Mouse (Mus musculus) midbrain, embryonic 10.5 days (tissue): ENCODE data around the gene Defb47. TPM values are rescaled to one million over a fixed set of nuclear protein-coding genes. Genes with fewer than 3 reads are reported as not detected.

Source experiments
- DNase-seq: peaks from one replicate; pipeline ENCODE4 v3.0.0-alpha.2; 2017; ENCODE audit warnings: low spot score
- H3K27ac ChIP-seq: fragments of 300-500 bp; sonication (generic); replicated peaks from 2 replicates; pipeline ENCODE4 v1.5.1; 2016; ENCODE audit warnings: mild to moderate bottlenecking
- H3K27me3 ChIP-seq: fragments of 300-500 bp; sonication (generic); 2 replicates; pipeline ENCODE4 v1.6.1; 2016; ENCODE audit warnings: low read depth, mild to moderate bottlenecking; ENCODE audit not compliant: poor library complexity, severe bottlenecking
- H3K36me3 ChIP-seq: fragments of 300-500 bp; sonication (generic); 2 replicates; pipeline ENCODE4 v1.6.1; 2016; ENCODE audit warnings: mild to moderate bottlenecking, moderate library complexity
- H3K4me1 ChIP-seq: fragments of 300-500 bp; sonication (generic); 2 replicates; pipeline ENCODE4 v1.6.1; 2016
- H3K4me3 ChIP-seq: fragments of 300-500 bp; sonication (generic); 2 replicates; pipeline ENCODE4 v1.5.1; 2016; ENCODE audit warnings: mild to moderate bottlenecking, moderate library complexity
- H3K9me3 ChIP-seq: fragments of 300-500 bp; sonication (generic); replicated peaks from 2 replicates; pipeline ENCODE4 v1.6.1; 2016; ENCODE audit warnings: mild to moderate bottlenecking
- WGBS: fragments of 180-500 bp; shearing (Covaris S2); methylation state at CpG from one replicate; pipeline ENCODE4 v1.1.7; 2016; 5-methylcytosine and 5-hydroxymethylcytosine counted together
- polyA plus RNA-seq: library from polyadenylated mRNA; unstranded; fragments of >200 nt; fragmentation: Nextera tagmentation; extraction: Ambion mirVana; gene quantifications from 2 replicates; pipeline ENCODE4 v1.2.1, GENCODE M21; 2016

Gene Defb47
- polyA plus RNA-seq, result not detected in 2 replicates

DNA sequence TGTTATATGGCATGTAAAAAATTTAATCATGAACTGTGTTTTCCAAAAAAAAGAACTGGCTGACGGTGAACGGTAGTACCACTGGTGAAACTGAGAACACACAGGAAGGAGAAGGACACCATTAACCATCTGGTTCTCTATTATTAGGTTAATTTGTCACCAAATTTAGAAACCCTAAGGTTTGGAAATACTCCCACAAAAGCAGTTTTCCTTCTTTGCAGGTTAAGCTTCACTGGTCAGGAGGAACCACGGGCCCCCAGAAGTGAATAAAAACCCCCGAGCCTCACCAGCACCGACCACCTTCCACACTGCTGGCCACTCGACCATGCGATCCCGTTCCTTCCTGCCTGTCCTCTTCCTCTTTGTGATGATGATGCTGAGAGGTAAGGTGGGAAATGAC is at the start of gene Defb47:
Gene Defb47, plus strand, starts transcription at position 301 of the 400 bp plus-strand sequence.
- H3K9me3 ChIP-seq, result no peaks in the 10 kb centered on the region
- no peaks in the 10 kb centered on the region for H3K36me3 ChIP-seq
- DNase-seq, result no peak
- no peak within 1 kb of the TSS for H3K27ac ChIP-seq
- H3K27me3 ChIP-seq, result no peaks in the 10 kb centered on the region
- no peak within 1 kb of the TSS for H3K4me3 ChIP-seq
- H3K4me1 ChIP-seq, result 0 out of 2 replicates have a peak, but pooled peaks cover 3% of the 10 kb centered on the region
- 85% methylated on average over 8 of the region's 8 CpGs for WGBS

DNA sequence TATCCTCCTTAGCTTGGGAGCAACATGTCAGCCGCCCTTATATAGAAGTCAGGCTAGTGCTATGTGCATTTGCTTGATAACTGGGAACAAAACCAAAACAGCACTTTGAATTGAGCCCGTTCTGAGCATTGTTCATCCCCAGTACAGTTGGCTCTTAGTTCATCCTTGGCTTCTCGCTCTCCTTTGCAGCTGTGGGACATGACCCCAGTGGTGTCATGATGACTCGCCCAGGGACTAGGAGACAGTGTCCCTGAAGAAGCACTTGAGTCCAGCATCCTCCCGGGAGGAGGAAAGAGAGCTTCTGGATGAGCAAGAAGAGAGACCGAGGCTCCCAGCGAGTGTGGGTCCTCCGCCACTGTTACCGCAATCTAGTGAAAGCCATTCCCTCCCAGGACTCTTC is 41.8 kb upstream of the Defb47 start:
- no peak overlapping the region for H3K4me3 ChIP-seq
- no peak overlapping the region for H3K27ac ChIP-seq
- H3K4me1 ChIP-seq, result no peaks in the 10 kb centered on the region
- H3K9me3 ChIP-seq, result no peaks in the 10 kb centered on the region
- H3K36me3 ChIP-seq, result peaks cover 85% of the 10 kb centered on the region
- no peaks in the 10 kb centered on the region for H3K27me3 ChIP-seq
- 90% methylated on average over 9 of the region's 9 CpGs for WGBS
- DNase-seq, result no peak

DNA sequence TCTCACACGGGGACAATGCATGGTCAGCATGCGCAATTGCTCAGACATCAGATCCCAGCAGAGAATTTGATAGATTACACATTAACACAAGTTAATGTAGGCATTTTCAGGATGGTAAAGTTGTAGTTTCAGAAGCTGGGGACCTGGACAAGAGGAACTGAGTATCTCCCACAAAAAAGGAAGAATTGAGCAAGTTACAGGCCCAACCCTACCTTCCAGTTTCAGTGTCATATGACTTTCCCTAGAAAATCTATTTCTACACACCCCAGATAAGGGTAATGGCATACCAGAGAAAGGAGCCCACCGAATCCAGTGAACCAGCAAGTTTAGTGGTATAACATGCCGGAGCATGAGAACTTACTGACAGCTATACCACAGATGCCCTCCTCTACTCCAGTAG is 34.2 kb upstream of the Defb47 start:
- Histone ChIP-seq H3K27ac (no peak overlapping the region), H3K4me3 (no peak overlapping the region), H3K9me3 (no peaks in the 10 kb centered on the region), H3K4me1 (peaks cover 14% of the 10 kb centered on the region), H3K36me3 (peaks cover 20% of the 10 kb centered on the region), H3K27me3 (no peaks in the 10 kb centered on the region)
- no peak for DNase-seq
- WGBS, result 90% methylated on average over 4 of the region's 4 CpGs

DNA sequence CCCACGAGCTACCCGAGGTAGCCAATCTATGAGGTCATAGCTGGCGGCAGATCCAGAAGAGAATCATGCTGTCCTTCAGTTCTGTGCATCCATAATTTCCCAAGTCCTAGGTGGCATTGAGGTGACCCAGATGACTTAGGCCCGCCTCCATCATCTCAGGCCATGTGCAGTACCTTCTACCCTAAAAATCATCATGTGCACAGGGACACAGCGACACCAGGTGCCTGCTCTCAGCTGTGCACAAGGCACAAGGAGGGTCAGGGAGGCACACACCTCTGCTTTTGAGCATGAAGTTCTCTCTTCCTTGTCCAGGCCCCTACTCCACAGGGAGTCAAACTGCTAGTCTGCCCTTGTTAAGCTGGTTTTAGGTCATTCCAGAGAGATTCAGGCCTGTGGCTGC is 32.5 kb upstream of the Defb47 start:
- WGBS, result 84% methylated on average over 5 of the region's 5 CpGs
- Histone ChIP-seq H3K9me3 (no peaks in the 10 kb centered on the region), H3K4me3 (peak overlapping the region; percentile 50), H3K4me1 (peaks cover 14% of the 10 kb centered on the region), H3K27ac (no peak overlapping the region; the same call in 1 of the 2 replicates), H3K36me3 (peaks cover 8% of the 10 kb centered on the region; the same call in 1 of the 2 replicates), H3K27me3 (no peaks in the 10 kb centered on the region)
- DNase-seq, result no peak

DNA sequence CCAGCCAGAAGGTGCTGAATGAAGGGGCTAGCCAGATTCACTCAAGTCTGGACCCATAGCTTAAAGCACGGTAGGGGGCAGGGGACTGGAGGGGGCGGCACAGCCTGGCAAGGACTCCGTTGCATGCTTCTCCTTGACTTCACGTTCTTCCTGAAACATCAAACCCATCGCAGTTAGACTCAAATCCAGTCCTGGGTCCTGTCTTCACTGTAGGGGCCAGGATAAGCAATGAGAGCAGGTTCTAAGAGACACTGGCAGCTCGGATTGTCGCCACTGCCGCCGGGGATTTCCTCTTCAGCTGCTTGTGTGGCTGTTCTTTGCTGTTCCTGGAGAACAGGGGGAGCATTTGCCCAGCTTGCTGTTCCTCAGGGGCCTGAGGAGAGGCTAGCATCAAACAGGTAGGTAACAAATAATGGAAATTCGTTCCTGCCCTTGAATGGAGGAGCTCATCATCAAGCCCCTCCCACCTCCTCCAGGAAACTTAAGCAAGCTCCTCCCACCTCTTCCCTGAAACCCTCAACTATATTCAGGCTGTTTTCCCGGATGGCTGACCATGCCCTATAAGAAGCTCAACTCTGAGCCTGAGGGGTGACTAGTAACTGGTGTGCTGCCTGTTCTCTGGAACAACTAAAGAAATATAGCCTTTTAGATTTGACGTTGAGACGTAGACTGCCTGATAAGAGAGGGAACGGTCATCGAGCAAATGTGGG is 31.9 kb upstream of the Defb47 start:
- DNase-seq, result no peak
- Histone ChIP-seq H3K27ac (peak overlapping the region; percentile 67), H3K27me3 (no peaks in the 10 kb centered on the region), H3K36me3 (peaks cover 6% of the 10 kb centered on the region; the same call in 1 of the 2 replicates), H3K4me3 (peak overlapping the region; percentile 50), H3K9me3 (no peaks in the 10 kb centered on the region), H3K4me1 (peaks cover 14% of the 10 kb centered on the region)
- WGBS, result 25% methylated on average over 15 of the region's 15 CpGs

DNA sequence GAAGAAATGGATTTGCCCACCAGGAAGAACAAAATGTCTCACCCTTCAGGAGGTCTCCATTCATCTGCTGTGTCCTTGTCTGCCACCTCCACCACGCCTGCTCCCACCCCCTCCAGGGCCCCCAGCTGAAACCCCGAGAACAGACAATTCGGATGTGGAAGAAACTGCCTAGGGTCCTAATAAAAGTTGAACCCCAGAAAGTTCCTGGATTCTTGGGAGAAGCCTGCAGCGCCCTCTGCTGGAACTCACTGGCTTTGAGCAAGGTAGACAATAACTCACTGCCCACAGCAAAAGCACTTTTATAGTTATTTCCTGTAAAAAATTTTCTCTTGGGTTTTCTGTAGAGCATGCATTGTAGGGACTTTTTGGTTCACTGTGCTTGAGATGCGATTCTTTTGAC is 22.8 kb upstream of the Defb47 start:
- Histone ChIP-seq H3K4me1 (peaks cover 5% of the 10 kb centered on the region), H3K36me3 (no peaks in the 10 kb centered on the region), H3K9me3 (no peaks in the 10 kb centered on the region), H3K27me3 (no peaks in the 10 kb centered on the region), H3K4me3 (peak overlapping the region; percentile 18; the same call in 1 of the 2 replicates), H3K27ac (no peak overlapping the region)
- 17% methylated on average over 5 of the region's 5 CpGs for WGBS
- peak; percentile 68 for DNase-seq

DNA sequence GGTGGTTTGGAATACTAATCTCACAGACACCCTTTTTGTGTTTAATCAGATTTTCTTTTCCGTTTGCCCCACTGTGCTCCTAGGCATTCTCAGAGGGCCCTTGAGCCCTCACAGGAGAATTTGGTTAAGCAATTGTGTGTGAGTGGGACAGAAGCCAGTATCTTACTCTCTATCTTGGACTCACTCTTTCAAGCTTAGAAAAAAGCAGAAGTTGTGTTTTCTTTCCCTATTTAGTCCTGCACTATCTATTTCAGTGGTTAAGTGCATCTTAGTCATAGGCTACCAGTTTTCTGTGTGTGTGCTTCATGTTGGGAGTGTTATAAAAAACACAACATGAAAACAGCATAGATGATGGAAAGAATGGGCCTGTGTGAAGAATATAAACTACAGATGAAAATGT is 18.1 kb upstream of the Defb47 start:
- H3K27ac ChIP-seq, result no peak overlapping the region
- H3K36me3 ChIP-seq, result no peaks in the 10 kb centered on the region
- no peaks in the 10 kb centered on the region for H3K27me3 ChIP-seq
- H3K4me1 ChIP-seq, result peaks cover 2% of the 10 kb centered on the region
- WGBS, result 65% methylated on average over 1 of the region's 1 CpGs
- DNase-seq, result no peak
- H3K9me3 ChIP-seq, result no peaks in the 10 kb centered on the region
- H3K4me3 ChIP-seq, result no peak overlapping the region

DNA sequence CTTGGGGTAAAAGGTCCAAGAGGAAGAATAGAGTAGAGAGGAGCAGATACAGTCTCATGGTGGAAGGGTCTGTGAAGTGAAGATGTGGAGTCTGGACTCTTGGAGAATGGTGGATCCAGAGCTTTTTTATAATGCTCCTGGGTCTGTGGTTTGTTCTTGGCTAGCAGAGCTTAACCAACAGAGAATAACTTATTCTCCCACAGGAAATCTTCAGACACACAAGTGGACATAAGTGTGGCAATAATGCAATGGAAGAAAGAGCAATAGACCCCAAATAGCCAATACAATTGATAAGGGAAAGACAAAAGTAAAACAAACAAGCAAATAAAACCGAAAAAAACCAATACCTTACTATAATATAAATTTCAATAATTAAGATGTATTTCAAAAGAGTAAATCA is 13.5 kb upstream of the Defb47 start, which contains the start of gene Defb48:
Gene Defb48, minus strand, starts transcription at position 101 of the 400 bp plus-strand sequence.
- Histone ChIP-seq H3K36me3 (no peaks in the 10 kb centered on the region), H3K27ac (no peak within 1 kb of the TSS), H3K4me1 (no peaks in the 10 kb centered on the region), H3K27me3 (no peaks in the 10 kb centered on the region), H3K9me3 (no peaks in the 10 kb centered on the region), H3K4me3 (no peak within 1 kb of the TSS)
- no peak for DNase-seq
- 78% methylated on average over 1 of the region's 1 CpGs for WGBS

DNA sequence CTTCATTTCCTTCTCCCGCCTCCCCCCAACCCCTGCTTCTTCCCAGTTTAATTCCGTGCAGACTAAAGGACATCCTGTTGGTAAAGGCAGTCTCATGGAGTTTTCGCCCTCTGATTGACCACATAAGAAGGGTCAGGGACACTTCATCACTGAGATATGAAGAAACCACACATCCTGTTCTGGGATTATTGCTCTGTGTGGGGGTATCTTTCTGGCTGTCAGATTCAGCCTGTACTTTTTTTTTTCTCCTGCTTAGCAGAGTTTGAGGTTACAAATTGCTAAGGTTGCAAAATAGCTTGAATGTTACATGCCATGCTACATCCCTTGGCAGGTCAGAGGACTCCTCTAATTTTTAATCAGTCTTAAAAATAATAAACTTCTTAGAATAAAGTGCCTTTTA is 6.6 kb upstream of the Defb47 start:
- WGBS, result 77% methylated on average over 3 of the region's 3 CpGs
- H3K4me1 ChIP-seq, result 0 out of 2 replicates have a peak, but pooled peaks cover 3% of the 10 kb centered on the region
- no peaks in the 10 kb centered on the region for H3K27me3 ChIP-seq
- H3K9me3 ChIP-seq, result no peaks in the 10 kb centered on the region
- H3K27ac ChIP-seq, result no peak overlapping the region
- no peak overlapping the region for H3K4me3 ChIP-seq
- no peaks in the 10 kb centered on the region for H3K36me3 ChIP-seq
- no peak for DNase-seq

DNA sequence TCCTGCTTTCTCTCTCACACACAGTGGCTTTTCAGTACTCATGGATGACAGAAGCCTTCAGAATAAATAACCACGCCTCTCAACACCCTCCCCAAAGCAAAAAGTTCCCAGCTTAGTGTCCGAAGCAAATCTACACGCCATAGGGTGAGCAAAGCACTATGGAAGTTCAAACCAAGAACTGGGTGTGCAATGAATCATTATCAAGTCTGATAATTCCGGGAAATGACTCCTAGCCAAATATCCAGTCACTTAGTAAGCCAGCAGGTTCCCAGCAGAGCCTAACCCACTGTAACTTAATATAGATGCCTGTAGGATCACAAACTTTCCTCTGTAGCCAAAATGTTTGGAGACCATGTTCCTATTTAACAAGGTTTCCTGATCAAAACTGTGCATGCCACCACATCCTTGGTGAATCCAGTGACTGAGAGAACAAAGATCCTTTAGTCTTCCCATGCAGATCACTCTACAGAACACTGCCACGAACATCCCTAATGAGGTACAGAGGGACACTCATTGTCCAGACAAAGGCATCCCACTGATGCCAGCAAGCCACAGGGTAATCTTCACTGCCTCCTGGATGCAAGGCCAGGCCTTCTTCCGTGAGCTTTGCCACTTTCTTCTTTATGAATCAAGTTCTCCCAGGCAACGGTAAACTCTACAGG is 5.9 kb upstream of the Defb47 start:
- Histone ChIP-seq H3K27ac (no peak overlapping the region), H3K36me3 (no peaks in the 10 kb centered on the region), H3K4me1 (0 out of 2 replicates have a peak, but pooled peaks cover 3% of the 10 kb centered on the region), H3K27me3 (no peaks in the 10 kb centered on the region), H3K9me3 (no peaks in the 10 kb centered on the region), H3K4me3 (no peak overlapping the region)
- DNase-seq, result no peak
- WGBS, result 57% methylated on average over 7 of the region's 7 CpGs

DNA sequence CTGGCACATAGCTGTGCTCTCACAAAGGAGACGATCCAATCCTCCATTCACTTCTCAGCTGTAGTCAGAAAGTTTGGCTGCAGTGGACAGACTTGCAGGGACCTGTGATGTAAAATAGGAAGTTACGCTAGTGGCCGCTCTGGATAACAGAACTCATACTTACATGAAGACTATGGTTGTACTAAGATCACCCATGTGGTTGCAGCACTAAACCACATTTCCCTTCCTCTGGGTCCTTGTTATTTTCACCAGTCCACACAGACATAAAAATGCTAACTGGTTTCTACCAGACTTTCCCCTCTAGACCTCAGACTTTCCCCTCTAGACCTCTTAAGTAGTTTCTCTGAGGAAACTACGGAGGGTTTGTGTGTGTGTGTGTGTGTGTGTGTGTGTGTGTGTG is 1.1 kb downstream of the Defb47 start:
- no peak overlapping the region for H3K4me3 ChIP-seq
- DNase-seq, result no peak
- no peaks in the 10 kb centered on the region for H3K27me3 ChIP-seq
- H3K4me1 ChIP-seq, result no peaks in the 10 kb centered on the region
- no peaks in the 10 kb centered on the region for H3K36me3 ChIP-seq
- no peaks in the 10 kb centered on the region for H3K9me3 ChIP-seq
- 94% methylated on average over 4 of the region's 4 CpGs for WGBS
- no peak overlapping the region for H3K27ac ChIP-seq

DNA sequence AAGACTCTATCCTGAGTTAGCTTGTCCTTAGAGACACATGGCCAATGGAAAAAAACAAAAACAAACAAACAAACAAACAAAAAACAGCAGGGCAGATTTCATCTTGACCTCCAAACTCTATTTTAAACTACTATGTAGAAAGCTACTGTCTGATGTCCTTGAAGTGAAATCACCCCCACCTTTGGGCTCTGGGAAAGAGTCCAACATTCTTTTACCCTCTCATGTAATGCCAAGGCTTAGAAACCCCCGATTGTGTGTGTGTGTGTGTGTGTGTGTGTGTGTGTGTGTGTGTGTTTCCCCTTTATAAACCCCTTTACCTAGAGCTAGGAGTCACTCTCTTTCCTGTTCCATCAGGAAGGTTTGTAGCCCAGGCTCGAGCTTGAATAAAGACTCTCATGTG is 4.7 kb downstream of the Defb47 start:
- Histone ChIP-seq H3K27me3 (no peaks in the 10 kb centered on the region), H3K4me1 (no peaks in the 10 kb centered on the region), H3K4me3 (no peak overlapping the region), H3K9me3 (no peaks in the 10 kb centered on the region), H3K27ac (no peak overlapping the region), H3K36me3 (no peaks in the 10 kb centered on the region)
- 78% methylated on average over 2 of the region's 2 CpGs for WGBS
- DNase-seq, result no peak

DNA sequence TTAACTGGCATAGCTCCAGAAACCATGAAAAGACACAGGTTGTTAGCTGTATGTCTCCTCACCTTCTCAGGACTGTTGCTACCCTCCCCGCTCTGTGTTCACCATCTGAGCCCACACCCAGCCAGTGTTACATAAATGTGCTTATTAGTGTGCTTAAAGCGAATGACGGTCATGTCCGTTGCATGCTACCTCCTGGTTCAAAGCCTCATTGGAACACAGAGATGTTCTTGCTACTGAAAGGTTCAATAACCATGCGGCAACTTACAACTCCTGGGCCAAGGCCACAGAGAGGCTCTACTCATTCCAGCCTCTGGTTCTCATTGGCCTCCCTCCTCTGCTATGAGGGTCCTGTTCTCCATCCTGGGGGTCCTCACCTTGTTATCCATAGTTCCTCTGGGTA is 13.6 kb downstream of the Defb47 start, which contains the start of gene Defb43:
Gene Defb43, plus strand, starts transcription at position 301 of the 400 bp plus-strand sequence.
- 92% methylated on average over 5 of the region's 5 CpGs for WGBS
- Histone ChIP-seq H3K27ac (no peak within 1 kb of the TSS), H3K9me3 (no peaks in the 10 kb centered on the region), H3K27me3 (no peaks in the 10 kb centered on the region), H3K36me3 (no peaks in the 10 kb centered on the region), H3K4me3 (no peak within 1 kb of the TSS), H3K4me1 (no peaks in the 10 kb centered on the region)
- no peak for DNase-seq
